Comparison of ENCODE assay signal across 8 mouse cellular contexts in the genomic region with DNA sequence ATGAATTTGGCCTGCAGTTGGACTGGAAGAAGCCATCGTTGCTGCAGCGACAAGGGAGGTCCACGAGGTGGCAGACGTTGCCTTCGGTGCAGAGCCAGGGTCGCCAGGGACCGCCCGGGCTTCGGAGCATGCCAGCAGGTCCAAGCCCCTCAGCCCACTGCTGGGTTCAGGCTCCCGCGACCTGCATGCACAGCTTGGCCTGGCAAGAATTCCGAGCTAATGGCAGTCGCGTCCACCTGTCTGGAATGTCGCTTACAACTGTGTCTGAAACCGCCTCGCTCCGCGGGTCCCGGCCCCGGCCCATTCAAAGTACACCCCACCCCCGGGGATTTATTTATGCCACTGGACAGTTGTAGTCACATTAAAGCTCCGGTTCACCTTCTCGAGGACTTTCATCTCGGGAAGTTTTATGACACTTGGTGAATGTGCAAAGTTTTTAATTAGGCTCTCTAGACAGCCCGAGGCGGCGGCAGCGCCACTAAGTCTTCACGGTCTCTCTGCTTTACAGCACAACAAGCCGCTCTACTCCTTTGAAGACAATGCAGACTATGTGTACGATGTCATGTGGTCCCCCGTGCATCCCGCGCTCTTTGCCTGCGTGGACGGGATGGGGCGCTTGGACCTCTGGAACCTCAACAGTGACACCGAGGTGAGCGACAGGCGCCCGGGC.
A peak's percentile ranks its signal among the peaks of the same experiment; 100 is the strongest.
DNase-seq lines count a peak whose midpoint lies in the region; ATAC-seq and TF ChIP-seq lines count a peak whose summit lies in the region.

No protein-coding gene starts in this region.

- peak; percentile 95 for ATAC-seq in forebrain, embryonic 15.5 days (replicated peaks)
- ATAC-seq in liver, embryonic 15.5 days (ENCODE audit: insufficient read depth): 0 out of 2 replicates have a peak, but pooled peaks have one; percentile 22
- ATAC-seq in neural tube, embryonic 13.5 days (ENCODE audit: low read depth): peak; percentile 98

- intact Hi-C loops in heart, postnatal 14 days (cut with DNase I): loop anchor here (2.0 to 10.0 kb wide), 4 partner anchors 149 to 909 kb away; no protein-coding TSS in a partner anchor

- no peaks in the 10 kb centered on the region for H3K4me1 ChIP-seq in ES-E14 (ENCODE audit: control insufficient read depth in 2 of 2, insufficient read depth in 2 of 2, low read length in 2 of 2, poor library complexity in 1 of 2)
- peaks cover 31% of the 10 kb centered on the region for H3K4me1 ChIP-seq in forebrain, embryonic 15.5 days
- H3K4me1 ChIP-seq in liver, embryonic 15.5 days (replicated peaks): no peaks in the 10 kb centered on the region
- peaks cover 4% of the 10 kb centered on the region; the same call in 1 of the 2 replicates for H3K4me1 ChIP-seq in neural tube, embryonic 13.5 days (replicated peaks)

- H3K36me3 ChIP-seq in ES-E14 (ENCODE audit: control insufficient read depth, insufficient read depth, low read length, poor library complexity, severe bottlenecking): no peaks in the 10 kb centered on the region
- H3K36me3 ChIP-seq in forebrain, embryonic 15.5 days: no peaks in the 10 kb centered on the region
- H3K36me3 ChIP-seq in liver, embryonic 15.5 days (replicated peaks): no peaks in the 10 kb centered on the region
- no peaks in the 10 kb centered on the region for H3K36me3 ChIP-seq in neural tube, embryonic 13.5 days

- H3K4me3 ChIP-seq in ES-E14 (ENCODE audit: insufficient read depth in 1 of 2, low read depth in 1 of 2, low read length in 2 of 2, poor library complexity in 1 of 2, severe bottlenecking in 1 of 2): peak overlapping the region; percentile 70 to 82
- H3K4me3 ChIP-seq in forebrain, embryonic 15.5 days: peak overlapping the region; percentile 53
- H3K4me3 ChIP-seq in liver, embryonic 15.5 days (replicated peaks): peak overlapping the region; percentile 53
- peak overlapping the region; percentile 54 for H3K4me3 ChIP-seq in neural tube, embryonic 13.5 days

- H3K4me2 ChIP-seq in forebrain, embryonic 15.5 days (replicated peaks): peak overlapping the region; percentile 92
- H3K4me2 ChIP-seq in liver, embryonic 15.5 days: peak overlapping the region; percentile 67
- H3K4me2 ChIP-seq in neural tube, embryonic 13.5 days: peak overlapping the region; percentile 94

- 1% methylated on average over 42 of the region's 42 CpGs for WGBS in forebrain, embryonic 15.5 days
- WGBS in liver, embryonic 15.5 days (ENCODE audit: insufficient replicate concordance): 4% methylated on average over 42 of the region's 42 CpGs
- WGBS in neural tube, embryonic 13.5 days: 2% methylated on average over 42 of the region's 42 CpGs

- no peaks in the 10 kb centered on the region for H3K27me3 ChIP-seq in forebrain, embryonic 15.5 days
- H3K27me3 ChIP-seq in liver, embryonic 15.5 days: peaks cover 13% of the 10 kb centered on the region
- no peaks in the 10 kb centered on the region; the same call in 1 of the 2 replicates for H3K27me3 ChIP-seq in neural tube, embryonic 13.5 days

- in situ Hi-C loops in ES-E14 (cut with MboI; ENCODE audit: low sequenced_read_pairs in 2 of 2, unreplicated experiment in 2 of 2): loop anchor here (25.0 kb wide), 3 partner anchors 369 to 881 kb away; partner anchors contain the start of genes Dlx5 (in 1 of the 2) and Dlx6 (in 1 of the 2)

- H3K27ac ChIP-seq in ES-E14 (ENCODE audit: insufficient read depth, low read depth, low read length, poor library complexity, severe bottlenecking): no peak overlapping the region
- H3K27ac ChIP-seq in forebrain, embryonic 15.5 days (replicated peaks): peak overlapping the region; percentile 71
- H3K27ac ChIP-seq in liver, embryonic 15.5 days (replicated peaks): no peak overlapping the region
- no peak overlapping the region for H3K27ac ChIP-seq in neural tube, embryonic 13.5 days (replicated peaks)

- H3K9ac ChIP-seq in ES-E14 (ENCODE audit: insufficient read depth, low read depth, low read length, poor library complexity, severe bottlenecking): peak overlapping the region; percentile 18; the same call in 1 of the 2 replicates
- H3K9ac ChIP-seq in forebrain, embryonic 15.5 days (replicated peaks): peak overlapping the region; percentile 52
- no peak overlapping the region; the same call in 1 of the 2 replicates for H3K9ac ChIP-seq in liver, embryonic 15.5 days
- H3K9ac ChIP-seq in neural tube, embryonic 13.5 days: peak overlapping the region; percentile 59

- no peaks in the 10 kb centered on the region for H3K9me3 ChIP-seq in ES-E14 (ENCODE audit: control insufficient read depth, insufficient read depth, low read depth, low read length)
- no peaks in the 10 kb centered on the region for H3K9me3 ChIP-seq in forebrain, embryonic 15.5 days
- no peaks in the 10 kb centered on the region for H3K9me3 ChIP-seq in liver, embryonic 15.5 days (replicated peaks)
- no peaks in the 10 kb centered on the region for H3K9me3 ChIP-seq in neural tube, embryonic 13.5 days

- DNase-seq in ES-E14 (ENCODE audit: low read depth, low spot score): peak; percentile 54
- peak; percentile 63 for DNase-seq in cerebellum, adult 11 months
- peak; percentile 74 to 82 for DNase-seq in heart, postnatal 14 days
- peak; percentile 86 to 90 for DNase-seq in kidney, postnatal 4 days
- DNase-seq in thymus, adult 18-20 months: peak; percentile 5 to 11

TF ChIP-seq in ES-E14, 5 proteins besides CTCF, POLR2A, EP300 and RAD21:
- TF ChIP-seq CHD2 (IDR thresholded peaks at IDR 0.05; ENCODE audit: low read depth, low read length) (no peak), MAFK (IDR thresholded peaks at IDR 0.05; ENCODE audit: insufficient read depth, low read depth, low read length) (no peak), ZC3H11A (IDR thresholded peaks at IDR 0.05; ENCODE audit: borderline replicate concordance, low read depth, low read length) (peak; percentile 97), HCFC1 (IDR thresholded peaks at IDR 0.05; ENCODE audit: borderline replicate concordance, insufficient read depth, low read length) (no peak), ZNF384 (IDR thresholded peaks at IDR 0.05; ENCODE audit: low read depth, low read length) (no peak)

Comparison
In these comparisons a context has a peak if more than half of its experiments do, and no peak if none do; other contexts are left out.
1. DNase-seq: peak in every context shown above with its lines; median percentile 88 in kidney, postnatal 4 days; 78 in heart, postnatal 14 days; 63 in cerebellum, adult 11 months; 54 in ES-E14; 8 in thymus, adult 18-20 months.
2. ATAC-seq: peak in every context shown above with its lines; median percentile 98 in neural tube, embryonic 13.5 days; 95 in forebrain, embryonic 15.5 days; 22 in liver, embryonic 15.5 days.